Mouse (Mus musculus): ENCODE results near the gene Gm867. TPM values are rescaled to one million over a fixed set of nuclear protein-coding genes. Genes with fewer than 3 reads are reported as not detected.

Gm867 gene
- polyA plus RNA-seq (2015; fragmentation: Nextera tagmentation; extraction: Ambion mirVana): 1.4 and 3.6 TPM in 2 replicates

- no peak for ATAC-seq (ENCODE audit: insufficient read depth, low FRiP score, low read depth)
- 82% methylated on average over 5 of the region's 5 CpGs for WGBS
- Histone ChIP-seq H3K4me2 (no peak within 1 kb of the TSS), H3K9ac (no peak within 1 kb of the TSS), H3K9me3 (no peaks in the 10 kb centered on the region), H3K36me3 (no peaks in the 10 kb centered on the region), H3K27me3 (replicated peaks) (no peaks in the 10 kb centered on the region), H3K27ac (no peak within 1 kb of the TSS), H3K4me3 (replicated peaks) (no peak within 1 kb of the TSS; the same call in 1 of the 2 replicates), H3K4me1 (peaks cover 10% of the 10 kb centered on the region; the same call in 1 of the 2 replicates)
Observed at GRCm38 (mm10) chr10:75940520-75940919, at the start of gene Gm867. TSS of gene Gm867 (minus strand) at chr10:75940672.

GRCm38 (mm10) chr10:75979432-75979831 lies 39.0 kb upstream of the Gm867 start:
- H3K9me3 ChIP-seq: no peaks in the 10 kb centered on the region
- no peaks in the 10 kb centered on the region for H3K27me3 ChIP-seq (replicated peaks)
- WGBS: 84% methylated on average over 3 of the region's 3 CpGs
- H3K4me1 ChIP-seq: no peaks in the 10 kb centered on the region
- ATAC-seq (ENCODE audit: insufficient read depth, low FRiP score, low read depth): no peak
- H3K9ac ChIP-seq: no peak overlapping the region
- H3K4me3 ChIP-seq (replicated peaks): no peak overlapping the region
- H3K4me2 ChIP-seq: no peak overlapping the region
- H3K36me3 ChIP-seq: no peaks in the 10 kb centered on the region
- H3K27ac ChIP-seq: no peak overlapping the region

GRCm38 (mm10) chr10:75978835-75979157 lies 38.3 kb upstream of the Gm867 start:
- Histone ChIP-seq H3K27me3 (replicated peaks) (no peaks in the 10 kb centered on the region), H3K4me1 (no peaks in the 10 kb centered on the region), H3K36me3 (no peaks in the 10 kb centered on the region), H3K4me2 (no peak overlapping the region), H3K4me3 (replicated peaks) (no peak overlapping the region), H3K27ac (no peak overlapping the region), H3K9me3 (no peaks in the 10 kb centered on the region), H3K9ac (no peak overlapping the region)
- ATAC-seq (ENCODE audit: insufficient read depth, low FRiP score, low read depth): no peak
- 81% methylated on average over 5 of the region's 5 CpGs for WGBS

- Histone ChIP-seq H3K9me3 (no peaks in the 10 kb centered on the region), H3K4me1 (no peaks in the 10 kb centered on the region), H3K9ac (no peak overlapping the region), H3K4me3 (replicated peaks) (no peak overlapping the region), H3K27me3 (replicated peaks) (no peaks in the 10 kb centered on the region), H3K36me3 (no peaks in the 10 kb centered on the region), H3K27ac (no peak overlapping the region), H3K4me2 (no peak overlapping the region)
- no peak for ATAC-seq (ENCODE audit: insufficient read depth, low FRiP score, low read depth)
- WGBS: 48% methylated on average over 10 of the region's 10 CpGs
Observed at GRCm38 (mm10) chr10:75978119-75978834, 37.8 kb upstream of the Gm867 start.

- no peaks in the 10 kb centered on the region for H3K4me1 ChIP-seq
- no peaks in the 10 kb centered on the region for H3K9me3 ChIP-seq
- H3K36me3 ChIP-seq: no peaks in the 10 kb centered on the region
- H3K4me2 ChIP-seq: no peak overlapping the region
- no peak overlapping the region for H3K27ac ChIP-seq
- ATAC-seq (ENCODE audit: insufficient read depth, low FRiP score, low read depth): no peak
- 68% methylated on average over 5 of the region's 5 CpGs for WGBS
- no peaks in the 10 kb centered on the region for H3K27me3 ChIP-seq (replicated peaks)
- no peak overlapping the region for H3K4me3 ChIP-seq (replicated peaks)
- no peak overlapping the region for H3K9ac ChIP-seq
Observed at GRCm38 (mm10) chr10:75975216-75975615, 34.7 kb upstream of the Gm867 start.

- no peak for ATAC-seq (ENCODE audit: insufficient read depth, low FRiP score, low read depth)
- whole genome bisulfite sequencing: 92% methylated on average over 10 of the region's 10 CpGs
- no peaks in the 10 kb centered on the region for H3K27me3 ChIP-seq (replicated peaks)
Observed at GRCm38 (mm10) chr10:75973846-75974245, 33.4 kb upstream of the Gm867 start.

GRCm38 (mm10) chr10:75954381-75954811 lies 13.9 kb upstream of the Gm867 start, which contains the start of gene Gm5134:
TSS of gene Gm5134 (plus strand) at chr10:75954514.
- 35% methylated on average over 20 of the region's 20 CpGs for WGBS
- H3K27ac ChIP-seq: no peak within 1 kb of the TSS
- peaks cover 10% of the 10 kb centered on the region for H3K4me1 ChIP-seq
- ATAC-seq (ENCODE audit: insufficient read depth, low FRiP score, low read depth): 0 out of 2 replicates have a peak, but pooled peaks have one; percentile 8
- peak within 1 kb of the TSS; percentile 16 for H3K4me3 ChIP-seq (replicated peaks)
- peak within 1 kb of the TSS; percentile 46 for H3K4me2 ChIP-seq
- H3K9me3 ChIP-seq: no peaks in the 10 kb centered on the region
- no peaks in the 10 kb centered on the region for H3K36me3 ChIP-seq
- H3K27me3 ChIP-seq (replicated peaks): no peaks in the 10 kb centered on the region
- H3K9ac ChIP-seq: no peak within 1 kb of the TSS

More at GRCm38 (mm10) chr10:75973846-75974245, 33.4 kb upstream of the Gm867 start:
- Histone ChIP-seq H3K9me3 (no peaks in the 10 kb centered on the region), H3K4me1 (no peaks in the 10 kb centered on the region), H3K4me2 (no peak overlapping the region), H3K27ac (no peak overlapping the region), H3K4me3 (replicated peaks) (no peak overlapping the region), H3K9ac (no peak overlapping the region), H3K36me3 (no peaks in the 10 kb centered on the region)

- H3K4me2 ChIP-seq: peak overlapping the region; percentile 87
- H3K27me3 ChIP-seq (replicated peaks): no peaks in the 10 kb centered on the region
- H3K36me3 ChIP-seq: no peaks in the 10 kb centered on the region
- no peak overlapping the region for H3K27ac ChIP-seq
- WGBS: 4% methylated on average over 13 of the region's 13 CpGs
- H3K9ac ChIP-seq: 0 out of 2 replicates have a peak overlapping the region, but pooled peaks have one; percentile 30
- H3K4me3 ChIP-seq (replicated peaks): peak overlapping the region; percentile 42
- H3K9me3 ChIP-seq: no peaks in the 10 kb centered on the region
- H3K4me1 ChIP-seq: peaks cover 10% of the 10 kb centered on the region
- ATAC-seq (ENCODE audit: insufficient read depth, low FRiP score, low read depth): peak; percentile 12; the same call in 1 of the 2 replicates
Observed at GRCm38 (mm10) chr10:75951424-75952050, 11.1 kb upstream of the Gm867 start.

GRCm38 (mm10) chr10:75950791-75951210 lies 10.3 kb upstream of the Gm867 start:
- Histone ChIP-seq H3K4me2 (peak overlapping the region; percentile 87), H3K36me3 (no peaks in the 10 kb centered on the region), H3K4me3 (replicated peaks) (peak overlapping the region; percentile 42), H3K4me1 (peaks cover 10% of the 10 kb centered on the region), H3K27ac (no peak overlapping the region), H3K9me3 (no peaks in the 10 kb centered on the region), H3K27me3 (replicated peaks) (no peaks in the 10 kb centered on the region), H3K9ac (peak overlapping the region; percentile 30; the same call in 1 of the 2 replicates)
- WGBS: 3% methylated on average over 20 of the region's 23 CpGs
- peak; percentile 57; the same call in 1 of the 2 replicates for ATAC-seq (ENCODE audit: insufficient read depth, low FRiP score, low read depth)

GRCm38 (mm10) chr10:75949053-75950045 lies 8.9 kb upstream of the Gm867 start:
- Histone ChIP-seq H3K27me3 (replicated peaks) (no peaks in the 10 kb centered on the region), H3K4me2 (no peak overlapping the region), H3K4me1 (peaks cover 10% of the 10 kb centered on the region), H3K36me3 (no peaks in the 10 kb centered on the region), H3K27ac (no peak overlapping the region), H3K4me3 (replicated peaks) (no peak overlapping the region), H3K9ac (no peak overlapping the region), H3K9me3 (no peaks in the 10 kb centered on the region)
- no peak for ATAC-seq (ENCODE audit: insufficient read depth, low FRiP score, low read depth)
- 76% methylated on average over 22 of the region's 22 CpGs for WGBS

- 73% methylated on average over 5 of the region's 5 CpGs for WGBS
- Histone ChIP-seq H3K27ac (no peak overlapping the region), H3K9ac (no peak overlapping the region), H3K4me3 (replicated peaks) (no peak overlapping the region), H3K36me3 (no peaks in the 10 kb centered on the region), H3K27me3 (replicated peaks) (no peaks in the 10 kb centered on the region), H3K4me2 (no peak overlapping the region), H3K4me1 (peaks cover 8% of the 10 kb centered on the region; the same call in 1 of the 2 replicates), H3K9me3 (no peaks in the 10 kb centered on the region)
- ATAC-seq (ENCODE audit: insufficient read depth, low FRiP score, low read depth): no peak
Observed at GRCm38 (mm10) chr10:75948079-75948478, 7.6 kb upstream of the Gm867 start.
